Mouse (Mus musculus) hindbrain, embryonic 11.5 days (tissue): ENCODE measurements around the gene Clec16a. TPM values are rescaled to one million over a fixed set of nuclear protein-coding genes. Genes with fewer than 3 reads are reported as not detected.

Source experiments
- ATAC-seq: fragments of 200-750 bp; cut with Nextera tagmentation; 2 replicates; pipeline ENCODE4 v1.8.0; 2017; ENCODE audit warnings: mild to moderate bottlenecking, moderate TSS enrichment, moderate library complexity; ENCODE audit not compliant: low FRiP score
- DNase-seq: peaks from one replicate; pipeline ENCODE4 v3.0.0-alpha.2; 2015; ENCODE audit warnings: low spot score
- H3K27ac ChIP-seq: fragments of 300-500 bp; sonication (generic); 2 replicates; pipeline ENCODE4 v1.5.1; 2014; ENCODE audit warnings: mild to moderate bottlenecking, low read depth, low read length
- H3K27me3 ChIP-seq: fragments of 300-500 bp; sonication (generic); 2 replicates; pipeline ENCODE4 v1.6.1; 2014; ENCODE audit warnings: mild to moderate bottlenecking, low read length, moderate library complexity, mixed read lengths; ENCODE audit not compliant: control insufficient read depth, insufficient read depth
- H3K36me3 ChIP-seq: fragments of 300-500 bp; sonication (generic); 2 replicates; pipeline ENCODE4 v1.6.1; 2014; ENCODE audit warnings: mild to moderate bottlenecking, low read length, moderate library complexity, mixed read lengths; ENCODE audit not compliant: control insufficient read depth, insufficient read depth
- H3K4me1 ChIP-seq: fragments of 300-500 bp; sonication (generic); replicated peaks from 2 replicates; pipeline ENCODE4 v1.6.1; 2014; ENCODE audit warnings: low read length, mixed read lengths; ENCODE audit not compliant: control insufficient read depth, insufficient read depth
- H3K4me2 ChIP-seq: fragments of 300-500 bp; sonication (generic); replicated peaks from 2 replicates; pipeline ENCODE4 v1.6.1; 2014; ENCODE audit warnings: mild to moderate bottlenecking, low read depth, low read length
- H3K4me3 ChIP-seq: fragments of 300-500 bp; sonication (generic); 2 replicates; pipeline ENCODE4 v1.5.1; 2014; ENCODE audit warnings: low read depth, low read length
- H3K9ac ChIP-seq: fragments of 300-500 bp; sonication (generic); 2 replicates; pipeline ENCODE4 v1.6.1; 2014; ENCODE audit warnings: low read depth, low read length
- H3K9me3 ChIP-seq: fragments of 300-500 bp; sonication (generic); 2 replicates; pipeline ENCODE4 v1.6.1; 2016; ENCODE audit warnings: low read length; ENCODE audit not compliant: control insufficient read depth
- WGBS: fragments of 180-500 bp; shearing (Covaris S2); extraction: QIAGEN DNeasy Blood & Tissue Kit; methylation state at CpG from one replicate; pipeline ENCODE4 v1.1.7; 2014; 5-methylcytosine and 5-hydroxymethylcytosine counted together
- polyA plus RNA-seq: library from polyadenylated mRNA; unstranded; fragments of >200 nt; fragmentation: Nextera tagmentation; extraction: Ambion mirVana; gene quantifications from 2 replicates; pipeline ENCODE4 v1.2.1, GENCODE M21; 2014

Gene Clec16a
- polyA plus RNA-seq, 1 experiment from 2014 or later: 55.7 TPM

- DNase-seq (no peak), ATAC-seq (no peak)
- Histone ChIP-seq H3K9me3 (no peaks in the 10 kb centered on the region), H3K36me3 (no peaks in the 10 kb centered on the region), H3K27ac (no peak overlapping the region), H3K9ac (no peak overlapping the region), H3K4me2 (no peak overlapping the region), H3K27me3 (no peaks in the 10 kb centered on the region), H3K4me1 (no peaks in the 10 kb centered on the region), H3K4me3 (no peak overlapping the region)
- 75% methylated on average over 2 of the region's 2 CpGs for WGBS
These were observed 137.4 kb downstream of the Clec16a start for GRCm38 (mm10) chr16:10682521-10682920.

GRCm38 (mm10) chr16:10683193-10684000, 138.3 kb downstream of the Clec16a start:
- no peaks in the 10 kb centered on the region for H3K9me3 ChIP-seq
- no peak overlapping the region for H3K27ac ChIP-seq
- no peak overlapping the region for H3K4me2 ChIP-seq
- WGBS: 84% methylated on average over 8 of the region's 8 CpGs
- no peaks in the 10 kb centered on the region for H3K4me1 ChIP-seq
- no peak for DNase-seq
- no peak overlapping the region for H3K9ac ChIP-seq
- no peaks in the 10 kb centered on the region for H3K36me3 ChIP-seq
- no peaks in the 10 kb centered on the region for H3K27me3 ChIP-seq
- H3K4me3 ChIP-seq: no peak overlapping the region
- ATAC-seq: no peak

GRCm38 (mm10) chr16:10689748-10690318, 144.7 kb downstream of the Clec16a start:
- Histone ChIP-seq H3K4me2 (no peak overlapping the region), H3K4me3 (no peak overlapping the region), H3K36me3 (no peaks in the 10 kb centered on the region), H3K27ac (no peak overlapping the region), H3K27me3 (no peaks in the 10 kb centered on the region), H3K4me1 (no peaks in the 10 kb centered on the region), H3K9ac (no peak overlapping the region), H3K9me3 (no peaks in the 10 kb centered on the region)
- ATAC-seq (no peak), DNase-seq (no peak)
- WGBS: 89% methylated on average over 6 of the region's 6 CpGs

GRCm38 (mm10) chr16:10690442-10690841, 145.3 kb downstream of the Clec16a start:
- 86% methylated on average over 3 of the region's 3 CpGs for WGBS
- ATAC-seq (no peak), DNase-seq (no peak)
- no peaks in the 10 kb centered on the region for H3K9me3 ChIP-seq
- no peaks in the 10 kb centered on the region for H3K27me3 ChIP-seq
- H3K4me2 ChIP-seq: no peak overlapping the region
- H3K4me3 ChIP-seq: no peak overlapping the region
- H3K36me3 ChIP-seq: no peaks in the 10 kb centered on the region
- no peak overlapping the region for H3K9ac ChIP-seq
- no peak overlapping the region for H3K27ac ChIP-seq
- no peaks in the 10 kb centered on the region for H3K4me1 ChIP-seq

- H3K4me3 ChIP-seq: no peak overlapping the region
- 85% methylated on average over 5 of the region's 5 CpGs for WGBS
- no peaks in the 10 kb centered on the region for H3K4me1 ChIP-seq
- no peaks in the 10 kb centered on the region for H3K9me3 ChIP-seq
- no peaks in the 10 kb centered on the region for H3K36me3 ChIP-seq
- DNase-seq (no peak), ATAC-seq (no peak)
- H3K9ac ChIP-seq: no peak overlapping the region
- no peak overlapping the region for H3K4me2 ChIP-seq
- no peaks in the 10 kb centered on the region for H3K27me3 ChIP-seq
- H3K27ac ChIP-seq: no peak overlapping the region
These were observed 146.6 kb downstream of the Clec16a start for GRCm38 (mm10) chr16:10691705-10692104.

GRCm38 (mm10) chr16:10692848-10693247, 147.7 kb downstream of the Clec16a start:
- H3K9ac ChIP-seq: no peak overlapping the region
- DNase-seq: no peak
- no peak overlapping the region for H3K4me2 ChIP-seq
- no peaks in the 10 kb centered on the region for H3K27me3 ChIP-seq
- no peak overlapping the region for H3K4me3 ChIP-seq
- ATAC-seq: no peak
- H3K4me1 ChIP-seq: no peaks in the 10 kb centered on the region
- H3K36me3 ChIP-seq: no peaks in the 10 kb centered on the region
- WGBS: 78% methylated on average over 8 of the region's 8 CpGs
- no peaks in the 10 kb centered on the region for H3K9me3 ChIP-seq
- H3K27ac ChIP-seq: no peak overlapping the region

GRCm38 (mm10) chr16:10693424-10693823, 148.3 kb downstream of the Clec16a start:
- Histone ChIP-seq H3K4me3 (no peak overlapping the region), H3K27me3 (no peaks in the 10 kb centered on the region), H3K9ac (no peak overlapping the region), H3K36me3 (no peaks in the 10 kb centered on the region), H3K27ac (no peak overlapping the region), H3K4me2 (no peak overlapping the region), H3K4me1 (no peaks in the 10 kb centered on the region), H3K9me3 (no peaks in the 10 kb centered on the region)
- DNase-seq (no peak), ATAC-seq (no peak)
- 85% methylated on average over 1 of the region's 1 CpGs for WGBS

- no peak for DNase-seq
- no peak overlapping the region for H3K9ac ChIP-seq
- no peak overlapping the region for H3K27ac ChIP-seq
- no peaks in the 10 kb centered on the region for H3K9me3 ChIP-seq
- H3K27me3 ChIP-seq: no peaks in the 10 kb centered on the region
- H3K4me2 ChIP-seq: no peak overlapping the region
- no peaks in the 10 kb centered on the region for H3K36me3 ChIP-seq
- H3K4me1 ChIP-seq: no peaks in the 10 kb centered on the region
- 67% methylated on average over 11 of the region's 11 CpGs for WGBS
- ATAC-seq: no peak
- no peak overlapping the region for H3K4me3 ChIP-seq
These were observed 149.3 kb downstream of the Clec16a start for GRCm38 (mm10) chr16:10694414-10694851.
